Mouse (Mus musculus): ENCODE results near the gene Acvr2a.
"Not testable (repeated sequence)": the region's sequence is repeated elsewhere in the genome, so short reads cannot be mapped to it uniquely, and the experiment has no call there.

The Acvr2a gene

GRCm38 (mm10) chr2:48813371-48814222 lies at the start of gene Acvr2a:
Acvr2a (plus strand) TSS chr2:48814109.
- DNase-seq: peak; percentile 99

DNA sequence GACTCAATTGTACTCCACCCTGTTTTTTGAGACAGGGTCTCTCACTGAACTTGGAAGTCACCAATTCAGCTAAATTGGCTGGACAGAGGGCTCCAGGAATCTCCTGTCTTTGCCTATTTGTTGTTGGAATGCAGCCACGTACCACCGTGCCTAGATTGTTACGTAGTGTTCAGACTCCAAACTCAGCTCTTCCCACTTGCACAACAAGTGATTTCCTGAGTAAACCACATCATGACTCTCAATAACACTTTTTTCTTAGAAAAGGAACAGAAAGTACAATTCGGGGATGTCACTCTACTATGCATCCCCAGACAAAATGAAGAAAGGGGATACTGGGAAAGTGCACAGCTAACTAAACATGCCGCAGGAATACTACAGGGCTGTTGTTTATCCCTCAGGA lies 47.4 kb upstream of the Acvr2a start:
- no peak for DNase-seq

- no peak for DNase-seq
These were observed 46.1 kb upstream of the Acvr2a start for GRCm38 (mm10) chr2:48767778-48768177.

- no peak for DNase-seq
These were observed 45.7 kb upstream of the Acvr2a start for GRCm38 (mm10) chr2:48768219-48768618.

- DNase-seq: no peak
These were observed 43.8 kb upstream of the Acvr2a start for GRCm38 (mm10) chr2:48770100-48770499.

DNA sequence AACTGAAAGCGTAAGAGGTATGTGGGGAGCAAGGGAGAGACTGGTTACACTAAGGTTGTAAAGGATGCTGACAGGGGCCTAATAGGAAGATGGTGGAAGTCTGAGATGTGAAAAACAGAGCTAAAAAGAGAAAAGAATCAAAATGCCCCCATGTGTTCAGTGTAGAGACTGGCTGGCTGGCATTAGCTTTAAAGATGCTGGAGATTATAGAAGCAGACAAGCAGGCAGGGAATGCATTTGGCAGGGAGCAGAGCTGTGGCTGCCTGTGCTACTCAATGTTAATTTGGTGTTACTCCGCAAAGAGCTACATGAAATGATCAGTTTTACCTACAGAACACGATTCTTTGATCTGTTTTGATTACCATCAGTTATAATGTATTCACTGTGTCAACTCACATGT lies 43.3 kb upstream of the Acvr2a start:
- no peak for DNase-seq

GRCm38 (mm10) chr2:48775281-48775680 lies 38.6 kb upstream of the Acvr2a start:
- DNase-seq: no peak

- no peak for DNase-seq
These were observed 25.0 kb upstream of the Acvr2a start for GRCm38 (mm10) chr2:48788901-48789300.

DNA sequence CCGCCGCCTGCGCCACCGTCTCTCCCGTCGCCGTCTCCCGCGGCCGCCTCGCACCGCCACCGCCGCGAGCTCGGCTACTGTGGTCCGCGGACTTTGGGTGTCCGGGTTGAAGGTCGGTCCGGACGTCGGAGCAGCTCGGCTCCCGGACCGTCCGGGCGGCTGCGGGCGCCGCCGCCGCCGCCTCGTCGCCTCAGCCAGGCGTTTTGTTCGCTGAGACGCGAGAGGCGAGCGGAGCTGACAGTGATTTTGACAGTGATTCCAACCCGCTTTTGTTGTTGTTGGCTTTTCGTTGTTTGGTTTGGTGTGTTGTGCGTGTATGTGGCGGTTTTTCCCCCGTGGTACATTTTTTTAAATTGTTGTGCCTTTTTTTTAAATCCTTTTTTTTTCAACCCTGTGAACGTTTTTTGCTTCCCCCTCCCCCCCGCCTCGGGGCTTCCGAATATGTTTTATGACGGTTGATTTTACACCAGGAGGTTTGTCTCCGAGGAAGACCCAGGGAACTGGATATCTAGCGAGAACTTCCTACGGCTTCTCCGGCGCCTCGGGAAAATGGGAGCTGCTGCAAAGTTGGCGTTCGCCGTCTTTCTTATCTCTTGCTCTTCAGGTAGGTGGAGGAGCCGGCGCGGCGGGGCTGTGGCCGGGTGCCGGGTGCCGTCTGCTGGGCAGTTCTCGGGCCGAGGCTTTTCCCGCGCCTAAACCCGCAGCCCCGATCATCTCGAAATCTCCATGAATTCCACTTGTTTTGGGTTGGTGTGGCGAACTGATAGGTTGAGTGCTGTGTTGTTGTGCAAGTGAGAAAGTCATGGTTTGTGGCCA lies 522 bp downstream of the Acvr2a start:
- peak; percentile 94 for DNase-seq

GRCm38 (mm10) chr2:48815039-48815590 lies 1.2 kb downstream of the Acvr2a start:
- DNase-seq: no peak

- DNase-seq: no peak
These were observed 2.5 kb downstream of the Acvr2a start for GRCm38 (mm10) chr2:48816141-48817028.

DNA sequence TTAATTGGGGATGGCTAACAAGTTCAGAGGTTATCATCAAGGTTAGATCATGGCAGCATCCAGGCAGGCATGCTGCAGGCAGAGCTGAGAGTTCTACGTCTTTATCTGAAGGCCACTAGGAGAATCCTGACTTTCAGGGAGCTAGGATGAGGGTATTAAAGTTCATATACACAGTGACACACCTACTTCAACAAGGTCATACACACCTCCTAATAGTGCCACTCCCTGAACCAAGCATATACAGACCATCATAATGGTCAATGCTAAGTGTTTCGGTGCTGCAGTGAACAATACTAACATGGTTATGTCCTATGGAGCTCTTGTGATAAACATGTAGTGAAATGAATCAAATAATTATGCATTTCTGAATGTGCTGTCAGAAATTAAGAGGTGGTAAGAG lies 12.0 kb downstream of the Acvr2a start:
- DNase-seq: no peak

GRCm38 (mm10) chr2:48826380-48826779 lies 12.5 kb downstream of the Acvr2a start:
- DNase-seq: no peak

DNA sequence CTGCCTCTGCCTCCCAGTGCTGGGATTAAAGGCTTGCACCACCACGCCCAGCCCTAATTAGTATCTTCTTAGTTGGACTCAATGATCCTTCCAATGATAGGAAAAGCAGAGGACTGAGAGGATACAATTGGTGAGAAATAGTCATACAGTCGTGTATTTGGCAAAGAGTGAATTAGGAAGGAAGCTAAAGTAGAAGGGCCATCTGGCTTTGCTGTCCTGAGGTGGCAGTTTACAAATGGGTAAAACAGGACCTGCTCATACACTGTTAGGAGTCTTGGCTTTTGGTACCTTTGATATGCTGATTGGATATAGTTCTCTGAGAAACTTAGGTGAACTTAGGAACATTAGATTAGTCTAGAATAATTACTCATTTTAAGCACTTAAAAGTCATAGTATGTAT lies 16.6 kb downstream of the Acvr2a start:
- no peak for DNase-seq

GRCm38 (mm10) chr2:48832305-48832704 lies 18.4 kb downstream of the Acvr2a start:
- DNase-seq: no peak

- DNase-seq: no peak
These were observed 20.1 kb downstream of the Acvr2a start for GRCm38 (mm10) chr2:48833884-48834450.

- no peak for DNase-seq
These were observed 27.9 kb downstream of the Acvr2a start for GRCm38 (mm10) chr2:48841611-48842470.

DNA sequence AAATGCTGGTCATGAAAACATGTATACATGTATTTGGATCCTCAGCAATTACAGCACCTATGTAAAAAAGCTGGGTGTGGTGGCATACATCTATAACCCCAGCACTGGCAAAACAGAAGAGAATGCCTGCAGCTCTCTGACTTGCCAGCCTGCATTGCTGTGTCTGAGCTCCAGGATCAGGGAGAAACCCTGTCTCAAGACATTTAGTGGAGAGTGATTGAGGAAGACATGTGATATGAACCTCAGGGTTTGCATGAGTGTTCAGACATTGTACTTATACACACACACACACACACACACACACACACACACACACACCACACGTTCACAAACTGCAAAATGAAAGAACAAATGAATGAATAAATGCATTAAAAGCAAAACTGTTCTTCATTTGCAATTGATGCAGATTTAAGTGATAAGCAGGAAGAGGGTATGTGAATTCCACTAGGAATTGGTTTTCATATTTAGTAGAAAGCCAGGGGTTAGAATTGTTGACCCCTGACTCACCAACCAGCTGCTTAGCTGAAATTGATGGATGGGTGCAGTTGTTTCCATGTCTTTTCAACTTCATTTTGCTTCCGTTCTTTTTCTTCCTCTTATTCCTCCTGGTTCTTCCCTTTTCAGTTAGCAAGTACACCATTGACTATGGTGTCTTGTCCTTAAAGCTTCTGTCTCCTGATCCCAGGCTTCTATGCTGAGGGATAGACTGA lies 32.9 kb downstream of the Acvr2a start:
- no peak for DNase-seq

GRCm38 (mm10) chr2:48865596-48865995 lies 51.7 kb downstream of the Acvr2a start:
- DNase-seq: not testable (repeated sequence)

DNA sequence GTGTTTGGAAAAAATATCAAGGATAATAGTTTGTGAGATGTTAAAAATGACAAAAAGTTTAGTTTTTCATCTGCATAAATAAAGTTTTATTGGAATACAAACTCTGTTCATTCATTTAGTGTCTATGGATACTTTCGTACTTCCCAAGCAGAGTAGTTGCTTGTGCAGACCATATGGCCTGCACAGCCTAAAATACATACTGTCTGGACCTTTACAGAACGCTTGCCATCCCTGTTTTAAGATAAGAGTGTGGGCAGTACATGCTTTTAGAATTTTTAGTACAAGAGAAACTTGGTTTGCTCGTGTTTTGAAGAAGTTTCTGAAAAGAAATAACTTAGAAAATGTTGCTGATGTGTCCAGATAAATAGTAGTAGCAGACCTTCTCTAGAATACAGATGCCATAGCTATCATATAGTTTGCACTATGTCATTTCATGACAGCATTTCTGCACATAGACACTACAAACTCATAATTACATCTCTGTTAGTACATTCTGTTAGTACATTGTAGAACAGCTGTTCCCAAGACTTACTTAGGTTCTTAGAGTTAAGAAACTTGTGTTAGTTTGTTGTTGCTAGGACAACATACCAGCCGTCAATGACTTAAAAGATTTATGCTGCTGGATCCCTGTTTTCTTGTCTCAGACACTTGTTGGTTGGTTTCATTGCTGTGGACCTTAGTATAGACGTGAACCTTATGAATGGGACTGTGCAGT lies 54.4 kb downstream of the Acvr2a start:
- DNase-seq: no peak

Measured in heart, adult 11 months (tissue).